Comparison of ENCODE assay signal across 8 mouse cellular contexts in the genomic region with DNA sequence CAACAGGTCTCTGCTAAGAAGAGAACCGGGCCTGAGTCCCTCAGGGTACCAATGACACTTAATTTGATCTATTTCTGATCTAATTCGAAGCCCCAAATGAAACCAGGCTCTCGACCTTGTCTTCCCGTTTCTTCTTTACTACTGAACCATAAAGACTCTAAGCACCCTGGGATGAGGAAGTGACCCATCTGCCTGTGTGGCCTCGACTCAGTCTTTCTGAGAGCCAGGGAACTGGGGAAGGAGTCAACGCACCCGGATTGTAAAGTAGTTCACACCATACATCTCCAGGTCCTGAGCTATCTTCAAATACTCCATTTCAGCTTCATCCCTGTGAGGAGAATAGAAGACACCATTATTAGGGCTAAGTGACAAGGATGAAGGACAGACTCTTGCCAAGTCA. TPM values are rescaled to one million over a fixed set of nuclear protein-coding genes. Genes with fewer than 3 reads are reported as not detected.
DNase-seq lines count a peak whose midpoint lies in the region; ATAC-seq and TF ChIP-seq lines count a peak whose summit lies in the region.
"Had no signal": no experiment of that assay in that cellular context is flagged by ENCODE, and none has a peak within 500 bp of the region (broad histone marks: within the 10 kb centered on the region; RNA-seq: fewer than 3 reads in every experiment).

No protein-coding gene starts in this region.

- H3K4me2 ChIP-seq in hindbrain, postnatal 0 days (ENCODE audit: low read depth, low read length): no peak overlapping the region
- H3K4me2 ChIP-seq in hindbrain, embryonic 11.5 days (replicated peaks; ENCODE audit: low read depth, low read length): no peak overlapping the region
- H3K4me2 ChIP-seq in forebrain, postnatal 0 days (ENCODE audit: low read depth): no peak overlapping the region
- no peak overlapping the region for H3K4me2 ChIP-seq in lung, postnatal 0 days (replicated peaks; ENCODE audit: low read depth, low read length)
- H3K4me2 ChIP-seq: liver, embryonic 11.5 days had no signal

- no peaks in the 10 kb centered on the region for H3K9me3 ChIP-seq in hindbrain, postnatal 0 days (ENCODE audit: low read length)
- H3K9me3 ChIP-seq in hindbrain, embryonic 11.5 days (ENCODE audit: control insufficient read depth, low read length): no peaks in the 10 kb centered on the region
- no peaks in the 10 kb centered on the region for H3K9me3 ChIP-seq in ES-E14 (ENCODE audit: control insufficient read depth, insufficient read depth, low read depth, low read length)
- H3K9me3 ChIP-seq in forebrain, postnatal 0 days (ENCODE audit: low read length): no peaks in the 10 kb centered on the region
- H3K9me3 ChIP-seq in lung, postnatal 0 days (ENCODE audit: low read length): no peaks in the 10 kb centered on the region

- peaks cover 7% of the 10 kb centered on the region for H3K36me3 ChIP-seq in hindbrain, postnatal 0 days (ENCODE audit: insufficient read depth, low read length)
- no peaks in the 10 kb centered on the region; the same call in 1 of the 2 replicates for H3K36me3 ChIP-seq in hindbrain, embryonic 11.5 days (ENCODE audit: control insufficient read depth, insufficient read depth, low read length)
- peaks cover 7% of the 10 kb centered on the region for H3K36me3 ChIP-seq in ES-E14 (ENCODE audit: control insufficient read depth, insufficient read depth, low read length, poor library complexity, severe bottlenecking)
- peaks cover 11% of the 10 kb centered on the region for H3K36me3 ChIP-seq in forebrain, postnatal 0 days (ENCODE audit: insufficient read depth)
- 0 out of 2 replicates have a peak, but pooled peaks cover 5% of the 10 kb centered on the region for H3K36me3 ChIP-seq in lung, postnatal 0 days (ENCODE audit: insufficient read depth, low read length)

- peak overlapping the region; percentile 52 for H3K27ac ChIP-seq in hindbrain, postnatal 0 days
- no peak overlapping the region for H3K27ac ChIP-seq in hindbrain, embryonic 11.5 days (ENCODE audit: low read depth, low read length)
- H3K27ac ChIP-seq in ES-E14 (ENCODE audit: insufficient read depth, low read depth, low read length, poor library complexity, severe bottlenecking): peak overlapping the region; percentile 93
- 0 out of 2 replicates have a peak overlapping the region, but pooled peaks have one; percentile 45 for H3K27ac ChIP-seq in forebrain, postnatal 0 days (ENCODE audit: low read depth, low read length)
- no peak overlapping the region for H3K27ac ChIP-seq in lung, postnatal 0 days (ENCODE audit: low read length)

- 45% methylated on average over 7 of the region's 7 CpGs for WGBS in hindbrain, postnatal 0 days
- 72% methylated on average over 7 of the region's 7 CpGs for WGBS in hindbrain, embryonic 11.5 days
- whole genome bisulfite sequencing in forebrain, postnatal 0 days: 12% methylated on average over 7 of the region's 7 CpGs
- WGBS in lung, postnatal 0 days: 84% methylated on average over 7 of the region's 7 CpGs

- peaks cover 10% of the 10 kb centered on the region; the same call in 1 of the 2 replicates for H3K4me1 ChIP-seq in hindbrain, postnatal 0 days (ENCODE audit: insufficient read depth, low read length)
- no peaks in the 10 kb centered on the region for H3K4me1 ChIP-seq in hindbrain, embryonic 11.5 days (replicated peaks; ENCODE audit: control insufficient read depth, insufficient read depth, low read length)
- peaks cover 15 to 20% of the 10 kb centered on the region in 2 experiments; a peak in 3 of 4 replicates for H3K4me1 ChIP-seq in ES-E14 (ENCODE audit: control insufficient read depth in 2 of 2, insufficient read depth in 2 of 2, low read length in 2 of 2, poor library complexity in 1 of 2)
- H3K4me1 ChIP-seq in forebrain, postnatal 0 days (ENCODE audit: insufficient read depth): peaks cover 7% of the 10 kb centered on the region; the same call in 1 of the 2 replicates
- no peaks in the 10 kb centered on the region for H3K4me1 ChIP-seq in lung, postnatal 0 days (ENCODE audit: insufficient read depth, low read depth, low read length)

- DNase-seq in hindbrain, postnatal 0 days (ENCODE audit: low spot score): peak; percentile 27
- no peak for DNase-seq in hindbrain, embryonic 11.5 days (ENCODE audit: low spot score)
- DNase-seq in ES-E14 (ENCODE audit: low read depth, low spot score): no peak
- DNase-seq in forebrain, postnatal 0 days: no peak
- no peak for DNase-seq in left cerebral cortex, postnatal 25 days (ENCODE audit: low spot score in 2 of 2)
- no peak for DNase-seq in lung, postnatal 0 days (ENCODE audit: low spot score)

- H3K27me3 ChIP-seq in hindbrain, postnatal 0 days (ENCODE audit: insufficient read depth, low read length): no peaks in the 10 kb centered on the region
- no peaks in the 10 kb centered on the region for H3K27me3 ChIP-seq in hindbrain, embryonic 11.5 days (ENCODE audit: control insufficient read depth, insufficient read depth, low read length)
- no peaks in the 10 kb centered on the region for H3K27me3 ChIP-seq in forebrain, postnatal 0 days (ENCODE audit: insufficient read depth, low read length)
- H3K27me3 ChIP-seq in lung, postnatal 0 days (replicated peaks; ENCODE audit: insufficient read depth, low read length): no peaks in the 10 kb centered on the region

- in situ Hi-C loops in ES-E14 (cut with MboI; ENCODE audit: low sequenced_read_pairs in 2 of 2, unreplicated experiment in 2 of 2): no loop called here

- peak; percentile 61 for ATAC-seq in hindbrain, postnatal 0 days
- no peak for ATAC-seq in hindbrain, embryonic 11.5 days (ENCODE audit: low FRiP score)
- peak; percentile 40; the same call in 1 of the 2 replicates for ATAC-seq in forebrain, postnatal 0 days
- 0 out of 2 replicates have a peak, but pooled peaks have one; percentile 35 for ATAC-seq in monocyte, adult 5-6 weeks (replicated peaks; ENCODE audit: insufficient number of reproducible peaks, low FRiP score, low TSS enrichment, poor library complexity, severe bottlenecking)
- ATAC-seq in lung, postnatal 0 days: no peak

- H3K4me3 ChIP-seq in hindbrain, postnatal 0 days (ENCODE audit: low read length): no peak overlapping the region
- no peak overlapping the region for H3K4me3 ChIP-seq in hindbrain, embryonic 11.5 days (ENCODE audit: low read depth, low read length)
- peak overlapping the region in 1 of 2 experiments; percentile 15; a peak in 1 of 4 replicates for H3K4me3 ChIP-seq in ES-E14 (ENCODE audit: insufficient read depth in 1 of 2, low read depth in 1 of 2, low read length in 2 of 2, poor library complexity in 1 of 2, severe bottlenecking in 1 of 2)
- no peak overlapping the region for H3K4me3 ChIP-seq in forebrain, postnatal 0 days (ENCODE audit: low read depth, low read length)
- no peak overlapping the region for H3K4me3 ChIP-seq in lung, postnatal 0 days (ENCODE audit: low read depth, low read length)

- no peak for TF ChIP-seq EP300 in lung, postnatal 0 days (IDR thresholded peaks at IDR 0.05)

- TF ChIP-seq CTCF in hindbrain, postnatal 0 days (IDR thresholded peaks at IDR 0.05; ENCODE audit: low read depth): no peak
- no peak for TF ChIP-seq CTCF in forebrain, postnatal 0 days (IDR thresholded peaks at IDR 0.05; ENCODE audit: low read depth)
- TF ChIP-seq CTCF in lung, postnatal 0 days (IDR thresholded peaks at IDR 0.05): no peak

- intact Hi-C loops in left cerebral cortex, postnatal 25 days (cut with DNase I): no loop called here

- H3K9ac ChIP-seq in hindbrain, postnatal 0 days (replicated peaks; ENCODE audit: low read length): no peak overlapping the region
- H3K9ac ChIP-seq in hindbrain, embryonic 11.5 days (ENCODE audit: low read depth, low read length): no peak overlapping the region
- peak overlapping the region; percentile 49; the same call in 1 of the 2 replicates for H3K9ac ChIP-seq in ES-E14 (ENCODE audit: insufficient read depth, low read depth, low read length, poor library complexity, severe bottlenecking)
- no peak overlapping the region for H3K9ac ChIP-seq in forebrain, postnatal 0 days
- H3K9ac ChIP-seq in lung, postnatal 0 days (replicated peaks; ENCODE audit: low read depth): no peak overlapping the region

TF ChIP-seq in ES-E14, 5 proteins besides CTCF, POLR2A, EP300 and RAD21:
- TF ChIP-seq ZNF384 (IDR thresholded peaks at IDR 0.05; ENCODE audit: low read depth, low read length): no peak
- TF ChIP-seq ZC3H11A (IDR thresholded peaks at IDR 0.05; ENCODE audit: borderline replicate concordance, low read depth, low read length): no peak
- TF ChIP-seq HCFC1 (IDR thresholded peaks at IDR 0.05; ENCODE audit: borderline replicate concordance, insufficient read depth, low read length): no peak
- no peak for TF ChIP-seq CHD2 (IDR thresholded peaks at IDR 0.05; ENCODE audit: low read depth, low read length)
TF ChIP-seq in ES-E14: peak in this region for 0.

RNA-seq across cellular contexts. Expression of a gene that starts 45.9 kb away (rescaled TPM):
- 93.1 and 97.6 TPM in 2 replicates for total RNA-seq in hindbrain, postnatal 0 days (2014; rRNA removed)
- polyA plus RNA-seq in hindbrain, postnatal 0 days (2015; fragmentation: Nextera tagmentation; extraction: Ambion mirVana): 55.5 and 57.4 TPM in 2 replicates
- polyA plus RNA-seq in hindbrain, embryonic 11.5 days (2014; fragmentation: Nextera tagmentation; extraction: Ambion mirVana): 49.9 and 51.7 TPM in 2 replicates
- total RNA-seq in ES-E14 (2012; rRNA removed): 53.8 and 65.6 TPM in 2 replicates
- total RNA-seq in forebrain, postnatal 0 days (2014; rRNA removed): 97.3 and 121 TPM in 2 replicates
- polyA plus RNA-seq in forebrain, postnatal 0 days (2015; fragmentation: Nextera tagmentation; extraction: Ambion mirVana): 49.3 and 57.8 TPM in 2 replicates
- 40.6 to 78.6 TPM (median 70.4 TPM) in 3 replicates for total RNA-seq in monocyte, adult 5-6 weeks (2017)
- total RNA-seq in left cerebral cortex, postnatal 25 days (2021): 10 to 100 TPM; 76.2 to 76.5 TPM
- 19.6 and 21.1 TPM in 2 replicates for polyA plus RNA-seq in lung, postnatal 0 days (2015; fragmentation: Nextera tagmentation; extraction: Ambion mirVana)

RNA-seq across cellular contexts. Expression of a gene that starts 56.8 kb away (rescaled TPM):
- total RNA-seq in hindbrain, postnatal 0 days (2014; rRNA removed): 20.4 and 23.6 TPM in 2 replicates
- polyA plus RNA-seq in hindbrain, postnatal 0 days (2015; fragmentation: Nextera tagmentation; extraction: Ambion mirVana): 2.9 and 3.3 TPM in 2 replicates
- polyA plus RNA-seq in hindbrain, embryonic 11.5 days (2014; fragmentation: Nextera tagmentation; extraction: Ambion mirVana): 0.90 and 1.0 TPM in 2 replicates
- 1.9 and 4.5 TPM in 2 replicates for total RNA-seq in ES-E14 (2012; rRNA removed)
- total RNA-seq in forebrain, postnatal 0 days (2014; rRNA removed): 5.3 and 5.5 TPM in 2 replicates
- polyA plus RNA-seq in forebrain, postnatal 0 days (2015; fragmentation: Nextera tagmentation; extraction: Ambion mirVana): 1.3 and 1.6 TPM in 2 replicates
- 0.85 TPM in 1 of 3 replicates, not detected in the others for total RNA-seq in monocyte, adult 5-6 weeks (2017)
- 10 to 100 TPM; 13.8 to 16.0 TPM for total RNA-seq in left cerebral cortex, postnatal 25 days (2021)
- polyA plus RNA-seq in lung, postnatal 0 days (2015; fragmentation: Nextera tagmentation; extraction: Ambion mirVana): 0.14 and 0.15 TPM in 2 replicates

Comparison
In these comparisons a context has a peak if more than half of its experiments do, and no peak if none do; other contexts are left out.
1. ATAC-seq: peak in hindbrain, postnatal 0 days (single experiment), forebrain, postnatal 0 days (single experiment) and monocyte, adult 5-6 weeks (single experiment); none in hindbrain, embryonic 11.5 days (single experiment) and lung, postnatal 0 days (single experiment).
2. H3K27ac ChIP-seq: peak in hindbrain, postnatal 0 days (single experiment), ES-E14 (single experiment) and forebrain, postnatal 0 days (single experiment); none in hindbrain, embryonic 11.5 days (single experiment) and lung, postnatal 0 days (single experiment).